Mouse (Mus musculus) kidney, postnatal 0 days (tissue): ENCODE results near the gene 2310050C09Rik. TPM values are rescaled to one million over a fixed set of nuclear protein-coding genes. Genes with fewer than 3 reads are reported as not detected.
A peak's percentile ranks its signal among the peaks of the same experiment; 100 is the strongest.

Experiments used
- ATAC-seq: fragments of 200-750 bp; cut with Nextera tagmentation; replicated peaks from 2 replicates; pipeline ENCODE4 v1.8.0; 2017; ENCODE audit warnings: low read depth, moderate number of reproducible peaks, moderate TSS enrichment, moderate library complexity; ENCODE audit not compliant: low FRiP score
- DNase-seq: peaks from one replicate; pipeline ENCODE4 v3.0.0-alpha.2; 2016; ENCODE audit warnings: low spot score
- H3K27ac ChIP-seq: fragments of 300-500 bp; sonication (generic); 2 replicates; pipeline ENCODE4 v1.5.1; 2014; ENCODE audit warnings: mild to moderate bottlenecking
- H3K27me3 ChIP-seq: fragments of 300-500 bp; sonication (generic); 2 replicates; pipeline ENCODE4 v1.6.1; 2014; ENCODE audit warnings: low read length, mixed read lengths; ENCODE audit not compliant: insufficient read depth
- H3K36me3 ChIP-seq: fragments of 300-500 bp; sonication (generic); 2 replicates; pipeline ENCODE4 v1.6.1; 2014; ENCODE audit warnings: low read length, mixed read lengths; ENCODE audit not compliant: insufficient read depth
- H3K4me1 ChIP-seq: fragments of 300-500 bp; sonication (generic); replicated peaks from 2 replicates; pipeline ENCODE4 v1.6.1; 2014; ENCODE audit warnings: antibody characterized with exemption, low read length, mixed read lengths; ENCODE audit not compliant: insufficient read depth
- H3K4me2 ChIP-seq: fragments of 300-500 bp; sonication (generic); 2 replicates; pipeline ENCODE4 v1.6.1; 2014; ENCODE audit warnings: mild to moderate bottlenecking, low read length, moderate library complexity, mixed read lengths
- H3K4me3 ChIP-seq: fragments of 300-500 bp; sonication (generic); replicated peaks from 2 replicates; pipeline ENCODE4 v1.5.1; 2014; ENCODE audit warnings: low read depth, low read length
- H3K9ac ChIP-seq: fragments of 300-500 bp; sonication (generic); 2 replicates; pipeline ENCODE4 v1.6.1; 2014; ENCODE audit warnings: low read depth, low read length
- H3K9me3 ChIP-seq: fragments of 300-500 bp; sonication (generic); replicated peaks from 2 replicates; pipeline ENCODE4 v1.6.1; 2016; ENCODE audit warnings: low read length, inconsistent platforms, mixed read lengths
- CTCF ChIP-seq: IDR thresholded peaks from 2 replicates; pipeline ENCODE4 v1.5.1; 2016; ENCODE audit warnings: antibody characterized with exemption, low read depth, mild to moderate bottlenecking, moderate library complexity
- WGBS: fragments of 180-500 bp; shearing (Covaris S2); extraction: QIAGEN DNeasy Blood & Tissue Kit; methylation state at CpG from one replicate; pipeline ENCODE4 v1.1.7; 2014; 5-methylcytosine and 5-hydroxymethylcytosine counted together
- polyA plus RNA-seq: library from polyadenylated mRNA; unstranded; fragments of >200 nt; fragmentation: Nextera tagmentation; extraction: Ambion mirVana; gene quantifications from 2 replicates; pipeline ENCODE4 v1.2.1, GENCODE M21; 2015

Gene 2310050C09Rik
- polyA plus RNA-seq, 1 experiment from 2014 or later = not detected

GRCm38 (mm10) chr3:92874180-92874579 lies 4.2 kb upstream of the 2310050C09Rik start:
- 82% methylated on average over 3 of the region's 3 CpGs for WGBS
- no peak for DNase-seq
- TF ChIP-seq CTCF = no peak
- H3K9me3 ChIP-seq = no peaks in the 10 kb centered on the region
- H3K27me3 ChIP-seq = no peaks in the 10 kb centered on the region
- H3K4me3 ChIP-seq = no peak overlapping the region
- no peak overlapping the region for H3K9ac ChIP-seq
- no peak overlapping the region for H3K27ac ChIP-seq
- no peaks in the 10 kb centered on the region for H3K36me3 ChIP-seq
- H3K4me1 ChIP-seq = no peaks in the 10 kb centered on the region
- no peak for ATAC-seq
- H3K4me2 ChIP-seq = no peak overlapping the region

GRCm38 (mm10) chr3:92851186-92851585 lies 18.8 kb downstream of the 2310050C09Rik start, which contains the start of gene Lce1l:
Gene Lce1l (minus strand): TSS chr3:92851286.
- ATAC-seq = no peak
- Histone ChIP-seq H3K9ac (no peak within 1 kb of the TSS), H3K36me3 (no peaks in the 10 kb centered on the region), H3K4me2 (no peak within 1 kb of the TSS), H3K27ac (no peak within 1 kb of the TSS), H3K4me3 (no peak within 1 kb of the TSS), H3K27me3 (no peaks in the 10 kb centered on the region), H3K4me1 (no peaks in the 10 kb centered on the region), H3K9me3 (no peaks in the 10 kb centered on the region)
- WGBS = 90% methylated on average over 3 of the region's 3 CpGs
- no peak for DNase-seq
- no peak for TF ChIP-seq CTCF

GRCm38 (mm10) chr3:92827108-92827507 lies 42.9 kb downstream of the 2310050C09Rik start, which contains the start of gene Kprp:
Gene Kprp (minus strand): TSS chr3:92827247.
- 21% methylated on average over 1 of the region's 1 CpGs for WGBS
- H3K4me2 ChIP-seq = no peak within 1 kb of the TSS
- no peak for ATAC-seq
- no peak for DNase-seq
- no peaks in the 10 kb centered on the region for H3K4me1 ChIP-seq
- no peak for TF ChIP-seq CTCF
- no peak within 1 kb of the TSS for H3K27ac ChIP-seq
- no peak within 1 kb of the TSS for H3K9ac ChIP-seq
- no peaks in the 10 kb centered on the region for H3K9me3 ChIP-seq
- H3K36me3 ChIP-seq = no peaks in the 10 kb centered on the region
- no peaks in the 10 kb centered on the region for H3K27me3 ChIP-seq
- H3K4me3 ChIP-seq = no peak within 1 kb of the TSS

- Histone ChIP-seq H3K4me2 (no peak overlapping the region), H3K9ac (no peak overlapping the region), H3K36me3 (no peaks in the 10 kb centered on the region), H3K27ac (no peak overlapping the region), H3K9me3 (no peaks in the 10 kb centered on the region), H3K27me3 (no peaks in the 10 kb centered on the region), H3K4me3 (no peak overlapping the region), H3K4me1 (no peaks in the 10 kb centered on the region)
- DNase-seq (no peak), ATAC-seq (no peak)
- TF ChIP-seq CTCF = peak; percentile 50; the same call in 1 of the 2 replicates
- WGBS = 12% methylated on average over 1 of the region's 1 CpGs
Observed at GRCm38 (mm10) chr3:92825808-92826207, 44.2 kb downstream of the 2310050C09Rik start.

Other genes with a start within 250 kb of the 2310050C09Rik start
- not detected in 2 replicates for gene Lce6a, start 248.6 kb downstream of the 2310050C09Rik start, polyA plus RNA-seq
- not detected in 2 replicates for gene Lce1a1, start 221.9 kb downstream of the 2310050C09Rik start, polyA plus RNA-seq
- not detected in 2 replicates for gene Lce1b, start 213.3 kb downstream of the 2310050C09Rik start, polyA plus RNA-seq
- gene Lce1a2, start 199.9 kb downstream of the 2310050C09Rik start, polyA plus RNA-seq = not detected in 2 replicates
- gene Lce1c, start 191.0 kb downstream of the 2310050C09Rik start, polyA plus RNA-seq = not detected in 2 replicates
- gene Lce1d, start 183.0 kb downstream of the 2310050C09Rik start, polyA plus RNA-seq = not detected in 2 replicates
- gene Lce1e, start 161.1 kb downstream of the 2310050C09Rik start, polyA plus RNA-seq = not detected in 2 replicates
- not detected in 2 replicates for gene Lce1f, start 149.9 kb downstream of the 2310050C09Rik start, polyA plus RNA-seq
- gene Gm38119, start 131.1 kb downstream of the 2310050C09Rik start, polyA plus RNA-seq = not detected in 2 replicates
- gene Lce1g, start 117.9 kb downstream of the 2310050C09Rik start, polyA plus RNA-seq = not detected in 2 replicates
- gene Lce1h, start 105.2 kb downstream of the 2310050C09Rik start, polyA plus RNA-seq = not detected in 2 replicates
- not detected in 2 replicates for gene Lce1i, start 91.3 kb downstream of the 2310050C09Rik start, polyA plus RNA-seq
- not detected in 2 replicates for gene Lce1j, start 79.7 kb downstream of the 2310050C09Rik start, polyA plus RNA-seq
- not detected in 2 replicates for gene Lce1k, start 62.3 kb downstream of the 2310050C09Rik start, polyA plus RNA-seq
- gene Kprp, start 43.0 kb downstream of the 2310050C09Rik start, polyA plus RNA-seq = not detected in 2 replicates
- gene Lce1l, start 18.9 kb downstream of the 2310050C09Rik start, polyA plus RNA-seq = not detected in 2 replicates
- gene Lce3a, start 56.0 kb upstream of the 2310050C09Rik start, polyA plus RNA-seq = not detected in 2 replicates
- not detected in 2 replicates for gene Lce3b, start 62.8 kb upstream of the 2310050C09Rik start, polyA plus RNA-seq
- not detected in 2 replicates for gene Lce3c, start 74.3 kb upstream of the 2310050C09Rik start, polyA plus RNA-seq
- gene Lce3d, start 87.2 kb upstream of the 2310050C09Rik start, polyA plus RNA-seq = not detected in 2 replicates
- gene Lce3e, start 96.8 kb upstream of the 2310050C09Rik start, polyA plus RNA-seq = not detected in 2 replicates
- gene Lce3f, start 122.0 kb upstream of the 2310050C09Rik start, polyA plus RNA-seq = not detected in 2 replicates
- gene Crct1, start 145.5 kb upstream of the 2310050C09Rik start, polyA plus RNA-seq = 0.45 and 0.52 TPM in 2 replicates
- gene Lce1m, start 148.8 kb upstream of the 2310050C09Rik start, polyA plus RNA-seq = 0.13 TPM in 1 of 2 replicates, not detected in the other
- gene Gm4858, start 198.6 kb upstream of the 2310050C09Rik start, polyA plus RNA-seq = not detected in 2 replicates